16 mouse cellular contexts compared by ENCODE assay signal in the genomic region with DNA sequence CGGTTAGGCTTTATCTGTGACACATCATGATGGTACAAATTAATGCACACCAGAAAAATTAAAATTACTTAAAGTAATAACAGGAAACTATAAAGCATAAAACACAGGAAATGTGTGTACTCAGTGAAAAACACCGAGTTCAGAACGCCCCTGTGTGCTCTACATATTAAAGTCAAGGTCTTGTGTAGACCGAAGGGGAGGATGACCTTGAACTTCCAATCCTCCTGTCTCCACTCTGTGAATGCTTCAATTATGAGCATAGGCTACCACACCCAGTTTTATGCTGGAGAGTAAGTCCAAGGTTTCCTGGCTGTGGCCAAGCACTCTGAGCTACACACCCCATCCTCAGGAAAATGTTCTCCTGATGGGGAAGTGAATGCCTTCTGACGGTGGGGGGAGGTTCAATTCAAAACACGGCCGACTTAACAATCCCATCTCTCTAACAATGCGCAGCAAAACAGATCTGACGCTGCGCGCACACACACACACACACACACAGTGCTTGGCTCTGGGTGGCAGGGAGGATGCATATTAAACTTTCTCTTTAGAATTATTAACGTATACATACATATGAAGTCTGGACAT. TPM values are rescaled to one million over a fixed set of nuclear protein-coding genes. Genes with fewer than 3 reads are reported as not detected.
DNase-seq lines count a peak whose midpoint lies in the region; ATAC-seq and TF ChIP-seq lines count a peak whose summit lies in the region.
"Had no signal": no experiment of that assay in that cellular context is flagged by ENCODE, and none has a peak within 500 bp of the region (broad histone marks: within the 10 kb centered on the region; RNA-seq: fewer than 3 reads in every experiment).

No protein-coding gene starts in this region.

- H3K9me3 ChIP-seq in limb, embryonic 15.5 days: no peaks in the 10 kb centered on the region
- H3K9me3 ChIP-seq in limb, embryonic 10.5 days (replicated peaks): no peaks in the 10 kb centered on the region
- H3K9me3 ChIP-seq in lung, postnatal 0 days (ENCODE audit: low read length): no peaks in the 10 kb centered on the region
- H3K9me3 ChIP-seq in midbrain, embryonic 13.5 days: no peaks in the 10 kb centered on the region
- H3K9me3 ChIP-seq: embryonic facial prominence, embryonic 15.5 days; forebrain, embryonic 15.5 days; hindbrain, embryonic 15.5 days; limb, embryonic 12.5 days had no signal

- no peak for ATAC-seq in limb, embryonic 15.5 days (ENCODE audit: insufficient number of reproducible peaks, low FRiP score, low TSS enrichment, low read depth)
- ATAC-seq in lung, postnatal 0 days: peak; percentile 48
- ATAC-seq in midbrain, embryonic 13.5 days: no peak
- ATAC-seq: forebrain, embryonic 15.5 days had no signal

- intact Hi-C loops in gastrocnemius, adult 2 months (cut with DNase I): no loop called here
- intact Hi-C loops in gastrocnemius, postnatal 14 days (cut with DNase I; ENCODE audit: low total_unique reads): no loop called here
- intact Hi-C loops in left cerebral cortex, postnatal 14 days (cut with DNase I): no loop called here

- peaks cover 82% of the 10 kb centered on the region for H3K4me1 ChIP-seq in limb, embryonic 15.5 days
- H3K4me1 ChIP-seq in limb, embryonic 10.5 days: peaks cover 56% of the 10 kb centered on the region
- peaks cover 31% of the 10 kb centered on the region; the same call in 1 of the 2 replicates for H3K4me1 ChIP-seq in lung, postnatal 0 days (ENCODE audit: insufficient read depth, low read depth, low read length)
- H3K4me1 ChIP-seq in midbrain, embryonic 13.5 days (replicated peaks): peaks cover 97% of the 10 kb centered on the region

- 0 out of 2 replicates have a peak, but pooled peaks cover 2% of the 10 kb centered on the region for H3K36me3 ChIP-seq in limb, embryonic 15.5 days
- H3K36me3 ChIP-seq in limb, embryonic 10.5 days: peaks cover 55% of the 10 kb centered on the region
- H3K36me3 ChIP-seq in lung, postnatal 0 days (ENCODE audit: insufficient read depth, low read length): no peaks in the 10 kb centered on the region
- 0 out of 2 replicates have a peak, but pooled peaks cover 7% of the 10 kb centered on the region for H3K36me3 ChIP-seq in midbrain, embryonic 13.5 days
- H3K36me3 ChIP-seq: embryonic facial prominence, embryonic 15.5 days; forebrain, embryonic 15.5 days; hindbrain, embryonic 15.5 days had no signal

- H3K27me3 ChIP-seq in limb, embryonic 15.5 days: no peaks in the 10 kb centered on the region
- H3K27me3 ChIP-seq in limb, embryonic 10.5 days (ENCODE audit: low read depth, poor library complexity, severe bottlenecking): no peaks in the 10 kb centered on the region
- H3K27me3 ChIP-seq in lung, postnatal 0 days (replicated peaks; ENCODE audit: insufficient read depth, low read length): no peaks in the 10 kb centered on the region
- no peaks in the 10 kb centered on the region for H3K27me3 ChIP-seq in midbrain, embryonic 13.5 days
- H3K27me3 ChIP-seq: embryonic facial prominence, embryonic 15.5 days; forebrain, embryonic 15.5 days; hindbrain, embryonic 15.5 days; limb, embryonic 12.5 days had no signal

- TF ChIP-seq CTCF in gastrocnemius, adult 2 months (IDR thresholded peaks at IDR 0.05): no peak
- no peak for TF ChIP-seq CTCF in lung, postnatal 0 days (IDR thresholded peaks at IDR 0.05)

- no peak overlapping the region for H3K4me2 ChIP-seq in limb, embryonic 15.5 days
- H3K4me2 ChIP-seq in lung, postnatal 0 days (replicated peaks; ENCODE audit: low read depth, low read length): no peak overlapping the region
- no peak overlapping the region for H3K4me2 ChIP-seq in midbrain, embryonic 13.5 days (replicated peaks)
- H3K4me2 ChIP-seq: embryonic facial prominence, embryonic 15.5 days; forebrain, embryonic 15.5 days; hindbrain, embryonic 15.5 days; limb, embryonic 12.5 days had no signal

- H3K4me3 ChIP-seq in gastrocnemius, adult 2 months: no peak overlapping the region
- H3K4me3 ChIP-seq in limb, embryonic 15.5 days: no peak overlapping the region
- H3K4me3 ChIP-seq in limb, embryonic 10.5 days: no peak overlapping the region
- H3K4me3 ChIP-seq in lung, postnatal 0 days (ENCODE audit: low read depth, low read length): no peak overlapping the region
- no peak overlapping the region for H3K4me3 ChIP-seq in midbrain, embryonic 13.5 days (replicated peaks)
- H3K4me3 ChIP-seq: embryonic facial prominence, embryonic 15.5 days; forebrain, embryonic 15.5 days; hindbrain, embryonic 15.5 days; limb, embryonic 12.5 days had no signal

- 72% methylated on average over 12 of the region's 12 CpGs for WGBS in limb, embryonic 15.5 days
- WGBS in limb, embryonic 10.5 days: 93% methylated on average over 12 of the region's 12 CpGs
- WGBS in lung, postnatal 0 days: 67% methylated on average over 12 of the region's 12 CpGs
- 83% methylated on average over 12 of the region's 12 CpGs for WGBS in midbrain, embryonic 13.5 days

- peak overlapping the region; percentile 83 for H3K27ac ChIP-seq in gastrocnemius, adult 2 months
- peak overlapping the region; percentile 24; the same call in 1 of the 2 replicates for H3K27ac ChIP-seq in limb, embryonic 15.5 days
- no peak overlapping the region for H3K27ac ChIP-seq in limb, embryonic 10.5 days
- peak overlapping the region; percentile 68 for H3K27ac ChIP-seq in lung, postnatal 0 days (ENCODE audit: low read length)
- H3K27ac ChIP-seq in midbrain, embryonic 13.5 days: no peak overlapping the region
- H3K27ac ChIP-seq: forebrain, embryonic 15.5 days; limb, embryonic 12.5 days; macrophage had no signal

- 0 out of 2 replicates have a peak, but pooled peaks have one; percentile 14 for TF ChIP-seq EP300 in lung, postnatal 0 days (IDR thresholded peaks at IDR 0.05)

- H3K9ac ChIP-seq in limb, embryonic 15.5 days: no peak overlapping the region
- H3K9ac ChIP-seq in lung, postnatal 0 days (replicated peaks; ENCODE audit: low read depth): no peak overlapping the region
- H3K9ac ChIP-seq in midbrain, embryonic 13.5 days (replicated peaks): no peak overlapping the region
- H3K9ac ChIP-seq: embryonic facial prominence, embryonic 15.5 days; forebrain, embryonic 15.5 days; hindbrain, embryonic 15.5 days; limb, embryonic 12.5 days had no signal

- no peak for DNase-seq in gastrocnemius, adult 2 months
- DNase-seq in gastrocnemius, postnatal 14 days: no peak
- no peak for DNase-seq in limb, embryonic 10.5 days (ENCODE audit: low spot score)
- peak; percentile 44 for DNase-seq in R1 (ENCODE audit: low read depth, low spot score)
- DNase-seq in lung, postnatal 0 days (ENCODE audit: low spot score): peak; percentile 52
- no peak for DNase-seq in left cerebral cortex, postnatal 14 days (ENCODE audit: low spot score in 2 of 2)
- DNase-seq: cerebellum, postnatal 36 days; layer of hippocampus, adult 9-11 months; right cerebral cortex, postnatal 25 days had no signal

RNA-seq across cellular contexts. Expression of gene Tet3, which starts 43.4 kb away (rescaled TPM):
- total RNA-seq in gastrocnemius, adult 2 months (2021): 10 to 100 TPM; 16.4 to 18.0 TPM
- 10 to 100 TPM; 30.4 to 36.7 TPM for total RNA-seq in gastrocnemius, postnatal 14 days (2021)
- 57.1 and 59.5 TPM in 2 replicates for polyA plus RNA-seq in limb, embryonic 15.5 days (2015; fragmentation: Nextera tagmentation; extraction: Ambion mirVana)
- 40.1 and 42.7 TPM in 2 replicates for polyA plus RNA-seq in limb, embryonic 10.5 days (2016; fragmentation: Nextera tagmentation; extraction: Ambion mirVana)
- polyA plus RNA-seq in lung, postnatal 0 days (2015; fragmentation: Nextera tagmentation; extraction: Ambion mirVana): 30.0 and 30.5 TPM in 2 replicates
- polyA plus RNA-seq in midbrain, embryonic 13.5 days (2015; fragmentation: Nextera tagmentation; extraction: Ambion mirVana): 68.1 and 72.4 TPM in 2 replicates
- total RNA-seq in left cerebral cortex, postnatal 14 days (2021): 100 to 1,000 TPM; 106 to 114 TPM

Comparison
In these comparisons a context has a peak if more than half of its experiments do, and no peak if none do; other contexts are left out.
1. H3K27ac ChIP-seq: peak in gastrocnemius, adult 2 months (single experiment), limb, embryonic 15.5 days (single experiment) and lung, postnatal 0 days (single experiment); none in limb, embryonic 10.5 days (single experiment) and midbrain, embryonic 13.5 days (single experiment).
2. DNase-seq: peak in R1 (single experiment) and lung, postnatal 0 days (single experiment); none in gastrocnemius, adult 2 months (single experiment), gastrocnemius, postnatal 14 days (single experiment), limb, embryonic 10.5 days (single experiment) and left cerebral cortex, postnatal 14 days (0 of 2).